Mouse (Mus musculus) heart, adult 2 months (tissue): ENCODE data around the gene Camkk2.

Experiments
- CTCF ChIP-seq: fragments of 200-600 bp; IDR thresholded peaks from 2 replicates; pipeline ENCODE4 v1.8.1; 2022; ENCODE audit warnings: antibody characterized with exemption, mild to moderate bottlenecking, moderate library complexity
- POLR2A ChIP-seq: fragments of 200-500 bp; IDR thresholded peaks from 2 replicates; pipeline ENCODE4 v1.6.1; 2011; ENCODE audit warnings: mild to moderate bottlenecking, low read depth, low read length, control low read depth; ENCODE audit not compliant: insufficient read depth

- TF ChIP-seq CTCF: no peak
- TF ChIP-seq POLR2A: no peak
These were observed 52.1 kb downstream of the Camkk2 start for GRCm38 (mm10) chr5:122727096-122727495.
